Mouse (Mus musculus): ENCODE data around the gene Atg4d. TPM values are rescaled to one million over a fixed set of nuclear protein-coding genes. Genes with fewer than 3 reads are reported as not detected.

The Atg4d gene
- polyA plus RNA-seq, 1 experiment = 39.8 TPM

GRCm38 (mm10) chr9:21286753-21287152, 21.7 kb downstream of the Atg4d start:
- peak overlapping the region; percentile 91 for H3K4me3 ChIP-seq
- peaks cover 40% of the 10 kb centered on the region for H3K79me2 ChIP-seq (ENCODE audit: control insufficient read depth, insufficient read depth)
- no peak overlapping the region for H3ac ChIP-seq (ENCODE audit: control insufficient read depth, insufficient read length)
- H3K36me3 ChIP-seq (ENCODE audit: control insufficient read depth, insufficient read depth) = peaks cover 11% of the 10 kb centered on the region
- H3K4me2 ChIP-seq (ENCODE audit: low read depth) = peak overlapping the region; percentile 86
- no peaks in the 10 kb centered on the region for H3K27me3 ChIP-seq (ENCODE audit: control insufficient read depth, insufficient read depth, insufficient read length)
- TF ChIP-seq USF1 (IDR thresholded peaks at IDR 0.05; ENCODE audit: low read depth) (no peak), REST (IDR thresholded peaks at IDR 0.05; ENCODE audit: insufficient read depth, insufficient read length) (no peak), TCF3 (IDR thresholded peaks at IDR 0.05; ENCODE audit: insufficient read length, low read depth) (no peak), SRF (IDR thresholded peaks at IDR 0.05; ENCODE audit: control insufficient read depth, insufficient read length, low read depth) (no peak), MYOD1 (IDR thresholded peaks at IDR 0.05; ENCODE audit: control insufficient read depth in 1 of 3, insufficient read length in 2 of 3, low read depth in 2 of 3) (no peak), TCF12 (IDR thresholded peaks at IDR 0.05; ENCODE audit: insufficient read depth, poor library complexity, severe bottlenecking) (no peak), CEBPB (IDR thresholded peaks at IDR 0.05; ENCODE audit: insufficient read depth, poor library complexity, severe bottlenecking) (no peak), E2F4 (IDR thresholded peaks at IDR 0.05; ENCODE audit: insufficient read depth) (no peak), MYOG (IDR thresholded peaks at IDR 0.05; ENCODE audit: control insufficient read depth in 1 of 3, insufficient read depth in 1 of 3, insufficient read length in 2 of 3, low read depth in 2 of 3) (no peak), POLR2AphosphoS2 (IDR thresholded peaks at IDR 0.05; ENCODE audit: insufficient read length, low read depth) (no peak), MAX (IDR thresholded peaks at IDR 0.05; ENCODE audit: low read depth) (no peak), POLR2A (IDR thresholded peaks at IDR 0.05; ENCODE audit: insufficient read length, low read depth) (no peak)

GRCm38 (mm10) chr9:21287571-21288402, 22.7 kb downstream of the Atg4d start, which contains the start of gene Kri1:
Gene Kri1, minus strand, starts transcription at chr9:21287969.
- H3K79me2 ChIP-seq (ENCODE audit: control insufficient read depth, insufficient read depth) = peaks cover 40% of the 10 kb centered on the region
- no peaks in the 10 kb centered on the region for H3K27me3 ChIP-seq (ENCODE audit: control insufficient read depth, insufficient read depth, insufficient read length)
- peak within 1 kb of the TSS; percentile 27 for H3ac ChIP-seq (ENCODE audit: control insufficient read depth, insufficient read length)
- H3K36me3 ChIP-seq (ENCODE audit: control insufficient read depth, insufficient read depth) = peaks cover 11% of the 10 kb centered on the region
- H3K4me2 ChIP-seq (ENCODE audit: low read depth) = peak within 1 kb of the TSS; percentile 95
- peak in 1 of 3 experiments; percentile 58 for TF ChIP-seq MYOD1 (IDR thresholded peaks at IDR 0.05; ENCODE audit: control insufficient read depth in 1 of 3, insufficient read length in 2 of 3, low read depth in 2 of 3)
- TF ChIP-seq SRF (IDR thresholded peaks at IDR 0.05; ENCODE audit: control insufficient read depth, insufficient read length, low read depth) = no peak
- TF ChIP-seq REST (IDR thresholded peaks at IDR 0.05; ENCODE audit: insufficient read depth, insufficient read length) = no peak
- peak; percentile 5 for TF ChIP-seq TCF12 (IDR thresholded peaks at IDR 0.05; ENCODE audit: insufficient read depth, poor library complexity, severe bottlenecking)
- peak in 2 of 3 experiments; percentile 12 to 76 for TF ChIP-seq MYOG (IDR thresholded peaks at IDR 0.05; ENCODE audit: control insufficient read depth in 1 of 3, insufficient read depth in 1 of 3, insufficient read length in 2 of 3, low read depth in 2 of 3)
- TF ChIP-seq CEBPB (IDR thresholded peaks at IDR 0.05; ENCODE audit: insufficient read depth, poor library complexity, severe bottlenecking) = no peak
- TF ChIP-seq TCF3 (IDR thresholded peaks at IDR 0.05; ENCODE audit: insufficient read length, low read depth) = no peak
- TF ChIP-seq E2F4 (IDR thresholded peaks at IDR 0.05; ENCODE audit: insufficient read depth) = no peak
- peak; percentile 86 for TF ChIP-seq POLR2A (IDR thresholded peaks at IDR 0.05; ENCODE audit: insufficient read length, low read depth)
- no peak for TF ChIP-seq USF1 (IDR thresholded peaks at IDR 0.05; ENCODE audit: low read depth)
- TF ChIP-seq MAX (IDR thresholded peaks at IDR 0.05; ENCODE audit: low read depth) = no peak
- TF ChIP-seq POLR2AphosphoS2 (IDR thresholded peaks at IDR 0.05; ENCODE audit: insufficient read length, low read depth) = peak; percentile 91
- H3K4me3 ChIP-seq = peak within 1 kb of the TSS; percentile 91

DNA sequence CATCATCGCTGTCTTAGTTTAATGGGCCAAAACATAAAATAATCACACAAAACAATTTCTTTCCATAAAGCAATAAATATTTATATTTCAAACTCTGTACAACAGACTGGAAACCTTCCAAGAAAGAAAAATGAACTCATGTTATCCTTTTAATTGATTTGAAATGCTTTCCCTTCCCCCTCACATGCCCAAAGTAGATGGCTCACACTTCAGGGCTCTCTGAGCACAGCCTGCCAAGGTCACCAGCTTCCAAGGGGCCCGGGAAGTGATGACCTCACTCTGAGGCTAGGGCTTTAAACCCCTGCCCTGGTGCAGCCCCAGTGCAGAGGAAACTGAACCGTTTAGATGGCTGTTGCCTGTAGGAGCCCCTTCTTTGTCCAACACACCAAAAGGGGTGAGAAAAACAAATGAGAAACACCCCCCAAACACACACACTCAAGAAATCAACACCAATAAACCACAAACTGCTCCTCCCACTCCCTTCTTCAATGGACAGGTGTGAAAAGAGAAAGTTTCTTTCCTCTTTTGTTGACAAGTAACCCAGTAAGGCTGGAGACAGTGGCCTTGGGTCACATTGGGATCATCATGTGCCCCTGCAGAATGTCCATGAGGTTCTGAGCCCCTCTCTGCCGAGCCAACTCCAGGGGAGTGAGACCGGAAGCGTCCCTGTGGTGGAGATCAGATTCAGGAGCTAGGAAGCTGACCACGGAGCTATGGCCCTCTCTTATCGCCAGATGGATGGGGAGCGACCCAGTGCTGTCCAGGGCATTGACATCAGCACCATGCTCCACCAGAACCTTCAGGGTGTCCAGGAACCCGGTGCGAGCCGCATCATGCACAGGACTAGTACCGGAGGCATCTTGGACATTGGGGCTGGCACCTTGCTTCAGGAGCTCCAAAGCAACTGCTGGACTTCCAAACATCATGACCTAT, 23.6 kb downstream of the Atg4d start:
- Histone ChIP-seq H3K79me2 (ENCODE audit: control insufficient read depth, insufficient read depth) (peaks cover 40% of the 10 kb centered on the region), H3K36me3 (ENCODE audit: control insufficient read depth, insufficient read depth) (peaks cover 11% of the 10 kb centered on the region), H3K4me2 (ENCODE audit: low read depth) (peak overlapping the region; percentile 95), H3K4me3 (peak overlapping the region; percentile 91), H3ac (ENCODE audit: control insufficient read depth, insufficient read length) (no peak overlapping the region), H3K27me3 (ENCODE audit: control insufficient read depth, insufficient read depth, insufficient read length) (no peaks in the 10 kb centered on the region)
- no peak for TF ChIP-seq USF1 (IDR thresholded peaks at IDR 0.05; ENCODE audit: low read depth)
- peak in 1 of 3 experiments; percentile 15 for TF ChIP-seq MYOD1 (IDR thresholded peaks at IDR 0.05; ENCODE audit: control insufficient read depth in 1 of 3, insufficient read length in 2 of 3, low read depth in 2 of 3)

DNA sequence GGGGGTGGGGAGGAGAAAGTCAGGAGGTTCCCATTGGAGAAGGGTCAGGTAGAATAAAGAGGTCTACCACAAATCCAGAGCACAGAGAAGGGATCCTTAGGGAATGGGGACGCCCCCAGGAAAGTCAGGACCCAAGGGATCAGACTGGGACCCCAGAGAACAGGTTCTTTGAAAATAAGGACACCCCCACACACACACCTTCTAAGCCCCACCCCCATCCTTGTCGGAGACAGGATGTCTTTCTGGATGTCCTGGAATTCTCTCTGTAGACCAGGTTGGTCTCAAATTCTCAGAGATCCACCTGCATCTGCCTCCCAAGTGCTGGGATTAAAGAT, 24.2 kb downstream of the Atg4d start:
- Histone ChIP-seq H3K4me2 (ENCODE audit: low read depth) (peak overlapping the region; percentile 95), H3K79me2 (ENCODE audit: control insufficient read depth, insufficient read depth) (peaks cover 40% of the 10 kb centered on the region), H3K27me3 (ENCODE audit: control insufficient read depth, insufficient read depth, insufficient read length) (no peaks in the 10 kb centered on the region), H3K4me3 (peak overlapping the region; percentile 91), H3ac (ENCODE audit: control insufficient read depth, insufficient read length) (no peak overlapping the region), H3K36me3 (ENCODE audit: control insufficient read depth, insufficient read depth) (peaks cover 4% of the 10 kb centered on the region)
- TF ChIP-seq MYOD1 (IDR thresholded peaks at IDR 0.05; ENCODE audit: control insufficient read depth in 1 of 3, insufficient read length in 2 of 3, low read depth in 2 of 3) = no peak

Measured in myocyte (in vitro differentiated cells).